Mouse (Mus musculus): ENCODE measurements at regions not wholly inside any gene's neighbourhood (a gene's known extent, or its start where the extent isn't known, plus 50 kb on each side); places are given as distances from the start of the nearest gene placed in this dataset.
A peak's percentile ranks its signal among the peaks of the same experiment; 100 is the strongest.
"Not testable (repeated sequence)": the region's sequence is repeated elsewhere in the genome, so short reads cannot be mapped to it uniquely, and the experiment has no call there.

DNA sequence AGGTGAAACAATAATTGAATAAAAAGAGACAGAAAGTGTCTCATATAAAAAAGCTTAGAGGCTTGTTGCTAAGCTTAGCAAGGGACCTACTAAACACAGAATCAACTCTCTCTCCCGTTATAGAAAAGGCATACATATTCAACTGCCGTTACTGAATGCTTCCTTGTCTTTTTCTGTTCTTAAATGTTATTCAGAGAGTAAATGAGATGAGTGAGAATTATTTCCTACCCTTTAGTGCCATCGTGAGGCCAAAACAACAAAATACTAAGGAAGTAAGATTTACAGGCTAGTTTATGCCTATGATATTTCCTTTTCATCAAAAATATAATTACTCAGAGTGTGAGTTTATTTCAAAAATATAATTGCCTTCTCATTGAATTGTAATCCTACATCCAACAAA is 686.6 kb upstream of the 1700008P02Rik start:
- DNase-seq (ENCODE audit: low read depth, low spot score), result peak; percentile 56

DNA sequence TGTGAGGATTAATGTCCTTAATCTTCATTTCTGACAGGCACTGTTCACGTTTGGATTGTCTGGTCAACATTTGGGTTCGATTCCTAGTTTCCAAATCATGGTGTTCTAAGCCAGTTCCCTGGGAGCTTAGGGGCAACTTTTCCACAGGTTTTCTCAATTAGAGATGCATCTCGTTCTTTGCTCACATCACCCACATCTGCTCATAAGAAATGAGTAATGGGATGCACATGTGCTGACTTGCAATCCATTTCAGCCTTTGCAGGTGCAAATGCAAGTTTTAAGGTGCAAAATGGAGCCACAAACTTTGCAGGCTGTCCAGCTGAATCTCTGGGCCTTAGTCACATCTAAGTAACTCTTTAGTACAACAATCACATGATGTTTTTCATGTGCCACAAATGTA is 678.3 kb upstream of the 1700008P02Rik start:
- no peak for DNase-seq (ENCODE audit: low read depth, low spot score)

DNA sequence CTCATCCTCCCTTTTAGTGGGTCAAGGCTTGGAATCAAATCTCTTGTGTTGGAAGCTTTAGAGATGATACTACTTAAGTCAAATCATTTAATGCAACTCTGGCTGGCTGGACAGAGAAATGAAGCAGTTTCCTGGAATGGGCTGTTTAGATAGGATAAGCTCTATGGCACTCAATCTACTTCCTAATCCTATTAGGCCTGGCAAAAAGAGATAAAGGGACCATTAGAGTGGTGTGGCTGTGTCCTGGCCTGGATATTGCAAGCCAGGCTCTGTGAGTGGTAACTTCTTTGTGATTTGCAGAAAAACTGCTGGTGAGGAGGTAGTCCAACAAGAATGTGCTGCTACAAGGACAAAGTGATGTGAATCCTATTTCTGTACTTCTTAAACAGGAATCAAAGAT is 670.8 kb upstream of the 1700008P02Rik start:
- no peak for DNase-seq (ENCODE audit: low read depth, low spot score)

DNA sequence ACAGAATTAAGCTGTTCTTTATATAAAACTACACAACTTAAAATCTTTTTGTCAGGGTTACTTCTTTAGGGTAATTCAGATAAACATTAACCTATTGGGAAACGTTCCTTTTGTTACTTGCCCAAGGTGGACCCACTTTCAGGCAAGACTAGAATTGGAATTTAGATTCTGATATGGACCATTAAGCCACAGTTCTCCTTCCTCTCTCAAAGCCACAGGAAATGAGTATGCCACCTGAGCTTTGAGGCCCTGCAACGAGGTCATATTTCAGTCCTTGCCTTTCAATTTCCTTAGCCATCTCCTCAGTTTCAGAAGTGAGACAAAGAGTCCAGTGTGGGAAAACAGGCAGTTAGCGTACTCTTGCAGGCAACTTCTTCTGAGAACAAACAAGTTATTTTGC is 637.3 kb upstream of the 1700008P02Rik start:
- no peak for DNase-seq (ENCODE audit: low read depth, low spot score)

DNA sequence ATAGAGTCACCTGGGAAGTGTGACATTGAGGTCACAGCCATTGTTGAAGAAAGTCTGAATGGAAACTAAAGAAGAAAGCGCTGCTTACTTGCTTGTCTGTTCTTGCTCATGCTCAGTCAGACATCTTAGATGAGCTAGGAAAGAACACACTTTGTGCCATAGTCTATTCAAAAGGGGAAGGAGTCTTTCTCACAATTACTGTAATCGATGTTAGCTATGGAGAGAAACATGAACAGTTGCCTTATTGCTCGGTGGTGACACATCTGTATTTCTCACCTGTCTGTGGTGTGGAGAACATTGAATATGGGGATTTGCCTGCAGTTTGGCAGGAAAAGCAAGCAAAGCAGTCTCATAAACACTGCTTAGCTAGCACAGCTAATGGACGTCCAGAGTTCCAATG is 628.1 kb upstream of the 1700008P02Rik start:
- DNase-seq (ENCODE audit: low read depth, low spot score), result no peak

DNA sequence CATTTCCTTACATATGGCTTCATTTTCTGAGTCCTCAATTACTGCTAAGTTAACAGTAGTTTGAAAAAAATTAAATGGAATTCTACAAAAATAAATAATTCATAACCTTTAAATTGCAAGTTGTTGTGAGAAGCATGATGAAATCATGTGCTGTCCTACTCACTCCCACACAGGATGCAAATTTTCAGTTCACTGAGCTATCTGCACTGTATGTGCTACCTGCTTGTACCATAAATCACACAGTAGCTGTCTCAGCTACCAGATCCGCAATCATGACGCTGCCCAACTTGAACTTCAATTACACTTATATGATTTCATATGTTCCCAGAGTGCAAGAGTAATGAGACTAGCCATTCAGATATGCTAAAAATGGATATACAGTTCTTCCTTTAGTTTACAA is 609.5 kb upstream of the 1700008P02Rik start:
- DNase-seq (ENCODE audit: low read depth, low spot score), result no peak

DNA sequence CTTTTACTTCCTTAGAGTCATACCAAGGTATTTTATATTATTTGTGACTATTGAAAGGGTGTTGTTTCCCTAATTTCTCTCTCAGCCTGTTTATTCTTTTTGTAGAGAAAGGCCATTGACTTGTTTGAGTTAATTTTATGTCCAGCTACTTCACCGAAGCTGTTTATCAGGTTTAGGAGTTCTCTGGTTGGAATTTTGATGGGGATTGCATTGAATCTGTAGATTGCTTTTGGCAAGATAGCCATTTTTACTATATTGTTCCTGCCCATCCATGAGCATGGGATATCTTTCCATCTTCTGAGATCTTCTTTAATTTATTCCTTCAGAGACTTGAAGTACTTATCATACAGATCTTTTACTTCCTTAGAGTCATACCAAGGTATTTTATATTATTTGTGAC is 568.3 kb upstream of the 1700008P02Rik start:
- DNase-seq (ENCODE audit: low read depth, low spot score), result not testable (repeated sequence)

DNA sequence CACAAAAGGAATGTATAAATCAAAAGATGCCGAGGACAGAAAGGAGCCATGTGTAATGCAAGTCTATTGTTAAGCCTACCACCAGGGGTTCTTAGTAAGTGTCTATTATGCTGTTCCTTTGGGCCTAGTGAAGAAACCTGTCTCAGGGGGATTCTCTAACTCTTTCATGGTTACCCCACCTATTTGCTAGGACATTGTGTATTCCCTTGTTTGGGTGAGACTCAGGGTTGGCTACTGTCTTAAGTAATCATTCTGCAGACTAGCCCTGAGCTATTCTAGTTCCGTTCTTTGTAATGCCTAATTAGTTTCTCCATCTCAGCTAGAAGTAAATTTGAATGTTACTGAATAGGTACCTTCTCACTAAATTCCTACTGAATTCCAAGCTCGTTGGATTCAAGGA is 546.4 kb upstream of the 1700008P02Rik start:
- DNase-seq (ENCODE audit: low read depth, low spot score), result no peak

DNA sequence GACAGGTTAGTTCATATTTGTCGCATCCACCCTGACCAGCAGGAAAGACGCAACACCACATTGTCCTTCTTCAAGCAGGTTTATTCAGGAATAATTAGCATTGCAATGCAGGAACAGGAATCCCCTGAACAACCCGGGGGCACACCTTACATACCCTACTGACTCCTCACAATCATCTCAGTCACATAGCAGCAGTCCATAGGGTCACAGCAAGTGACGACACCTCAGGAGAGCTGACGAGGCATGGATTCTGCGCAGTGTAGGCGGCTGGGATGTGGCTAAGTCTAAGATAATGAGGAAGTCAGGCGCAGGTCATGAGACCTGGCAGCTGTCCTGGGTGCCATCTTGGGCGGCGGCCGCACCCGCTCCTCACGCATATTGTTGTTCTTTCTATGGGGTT is 518.8 kb upstream of the 1700008P02Rik start:
- no peak for DNase-seq (ENCODE audit: low read depth, low spot score)

DNA sequence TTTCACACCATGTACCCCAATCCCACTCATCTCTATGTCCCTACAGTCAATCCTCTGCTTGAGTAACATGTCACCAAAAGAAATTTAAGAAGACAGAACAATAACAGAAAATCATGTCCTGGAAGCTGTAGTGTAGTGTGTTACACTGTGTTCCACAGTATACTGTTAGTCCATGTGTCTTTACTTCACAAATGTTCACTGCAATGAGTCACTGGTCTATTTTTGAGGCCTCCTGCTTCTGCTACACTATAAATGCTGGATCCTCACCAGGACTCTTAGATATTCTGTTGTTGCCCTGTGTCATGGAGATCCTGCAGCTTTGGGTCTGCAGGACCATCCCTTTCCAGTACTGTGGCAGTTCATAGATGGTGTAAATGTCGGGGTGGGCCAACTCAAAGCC is 514.5 kb upstream of the 1700008P02Rik start:
- DNase-seq (ENCODE audit: low read depth, low spot score), result no peak

Data from brain, embryonic 18.5 days (tissue).